Mouse (Mus musculus) kidney, adult 2 months (tissue): ENCODE results near the gene Wdfy4.

Experiments
- CTCF ChIP-seq: fragments of 200-500 bp; conservative IDR thresholded peaks from 2 replicates; pipeline ENCODE4 v1.5.1; 2011; ENCODE audit warnings: low read depth, mild to moderate bottlenecking, control low read depth, low read length, moderate library complexity, mixed read lengths; ENCODE audit not compliant: insufficient read depth, insufficient read length
- POLR2A ChIP-seq: fragments of 200-500 bp; IDR thresholded peaks from one replicate; pipeline ENCODE4 v1.6.1; 2011; ENCODE audit warnings: low read depth, low read length, control low read depth

DNA sequence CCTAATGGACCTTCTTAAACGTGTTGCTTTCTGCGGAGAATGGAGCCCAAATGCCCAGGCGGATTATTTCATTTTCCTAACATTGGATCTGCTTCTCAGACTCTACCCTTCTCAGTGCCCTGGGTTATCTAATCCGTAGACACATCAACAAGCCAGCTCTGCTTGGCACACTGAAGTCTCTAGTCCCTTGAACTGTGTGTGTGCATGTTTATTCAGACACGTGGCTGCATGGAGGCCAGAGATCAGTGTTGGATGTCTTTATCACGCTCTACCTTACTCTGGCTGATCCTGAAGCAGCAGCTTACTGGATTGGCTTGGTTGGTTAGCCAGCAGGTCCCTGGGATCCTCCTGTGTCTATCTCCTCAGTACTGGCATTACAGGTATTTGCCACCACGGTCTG lies 113.0 kb downstream of the Wdfy4 start:
- TF ChIP-seq POLR2A (no peak), CTCF (no peak)
